Mouse (Mus musculus): ENCODE results near the gene Stk32c.

Stk32c gene

GRCm38 (mm10) chr7:139093781-139094180 lies 119.3 kb downstream of the Stk32c start:
- CTCF ChIA-PET = no interaction called here

- CTCF ChIA-PET = no interaction called here
Measured at GRCm38 (mm10) chr7:139093124-139093523, 120.0 kb downstream of the Stk32c start.

DNA sequence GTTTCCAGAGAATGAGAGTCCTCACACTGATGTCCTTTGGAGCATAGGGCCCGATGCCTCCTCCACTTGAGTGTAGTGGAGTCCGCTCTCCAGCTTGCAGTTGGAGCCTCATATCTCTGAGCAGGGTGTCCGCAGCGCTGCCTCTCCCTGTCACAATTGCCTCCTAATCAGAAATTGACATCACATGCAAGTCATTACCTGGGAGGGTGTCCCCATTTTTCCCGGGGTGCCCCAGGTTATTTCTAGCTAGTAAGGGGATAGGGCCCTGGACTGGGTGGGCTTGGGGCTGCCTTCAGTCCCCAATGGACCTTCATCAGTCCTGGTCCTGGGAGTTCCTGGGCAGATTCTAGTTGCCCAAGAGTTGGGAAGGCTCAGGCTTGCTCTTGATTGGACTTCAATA lies 120.4 kb downstream of the Stk32c start:
- CTCF ChIA-PET = no interaction called here

GRCm38 (mm10) chr7:139091681-139092080 lies 121.4 kb downstream of the Stk32c start:
- CTCF ChIA-PET = no interaction called here

DNA sequence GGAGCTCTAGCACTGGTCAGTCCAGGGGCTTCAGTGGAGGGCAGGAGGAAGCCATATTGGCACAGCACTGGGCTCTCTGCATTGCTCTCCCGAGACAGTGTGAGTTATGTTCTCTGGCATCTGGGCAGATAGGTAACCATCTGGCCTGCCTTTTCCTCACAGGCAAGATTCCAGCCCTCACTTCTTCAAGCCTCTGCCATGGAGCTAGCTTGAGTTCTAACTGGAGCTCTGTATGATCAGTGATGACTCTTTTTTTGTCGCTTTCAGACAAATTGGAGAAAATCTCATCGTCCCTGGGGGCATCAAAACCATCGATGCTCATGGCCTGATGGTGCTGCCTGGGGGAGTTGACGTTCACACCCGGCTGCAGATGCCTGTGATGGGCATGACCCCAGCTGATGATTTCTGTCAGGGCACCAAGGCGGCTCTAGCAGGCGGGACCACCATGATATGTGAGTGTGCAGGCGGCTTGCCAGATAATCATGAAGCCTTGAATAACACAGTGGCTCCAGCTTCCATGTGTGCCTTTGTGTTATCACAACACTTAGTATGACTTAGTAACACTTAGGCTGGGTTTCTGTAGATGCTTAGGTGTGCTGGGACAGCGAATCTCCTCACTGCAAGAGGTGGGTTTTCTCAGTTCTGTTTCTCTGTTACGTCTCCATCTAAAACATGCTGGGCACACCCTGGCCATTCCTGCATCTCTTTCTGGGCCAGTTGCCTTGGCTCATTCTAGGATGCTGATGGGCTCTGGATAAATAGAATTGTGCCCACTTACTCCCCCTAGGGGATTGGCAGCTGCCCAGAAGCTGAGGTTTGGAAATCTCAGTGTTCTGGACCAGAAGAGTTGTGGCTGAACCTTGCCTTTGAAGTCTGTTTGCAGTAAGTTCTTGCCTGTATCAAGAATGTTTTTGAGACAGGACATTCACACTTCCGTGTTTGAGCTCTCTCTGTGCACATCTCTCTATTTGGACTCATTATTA lies 122.9 kb downstream of the Stk32c start:
- CTCF ChIA-PET = no interaction called here

GRCm38 (mm10) chr7:139087801-139088200 lies 125.3 kb downstream of the Stk32c start:
- CTCF ChIA-PET = no interaction called here

DNA sequence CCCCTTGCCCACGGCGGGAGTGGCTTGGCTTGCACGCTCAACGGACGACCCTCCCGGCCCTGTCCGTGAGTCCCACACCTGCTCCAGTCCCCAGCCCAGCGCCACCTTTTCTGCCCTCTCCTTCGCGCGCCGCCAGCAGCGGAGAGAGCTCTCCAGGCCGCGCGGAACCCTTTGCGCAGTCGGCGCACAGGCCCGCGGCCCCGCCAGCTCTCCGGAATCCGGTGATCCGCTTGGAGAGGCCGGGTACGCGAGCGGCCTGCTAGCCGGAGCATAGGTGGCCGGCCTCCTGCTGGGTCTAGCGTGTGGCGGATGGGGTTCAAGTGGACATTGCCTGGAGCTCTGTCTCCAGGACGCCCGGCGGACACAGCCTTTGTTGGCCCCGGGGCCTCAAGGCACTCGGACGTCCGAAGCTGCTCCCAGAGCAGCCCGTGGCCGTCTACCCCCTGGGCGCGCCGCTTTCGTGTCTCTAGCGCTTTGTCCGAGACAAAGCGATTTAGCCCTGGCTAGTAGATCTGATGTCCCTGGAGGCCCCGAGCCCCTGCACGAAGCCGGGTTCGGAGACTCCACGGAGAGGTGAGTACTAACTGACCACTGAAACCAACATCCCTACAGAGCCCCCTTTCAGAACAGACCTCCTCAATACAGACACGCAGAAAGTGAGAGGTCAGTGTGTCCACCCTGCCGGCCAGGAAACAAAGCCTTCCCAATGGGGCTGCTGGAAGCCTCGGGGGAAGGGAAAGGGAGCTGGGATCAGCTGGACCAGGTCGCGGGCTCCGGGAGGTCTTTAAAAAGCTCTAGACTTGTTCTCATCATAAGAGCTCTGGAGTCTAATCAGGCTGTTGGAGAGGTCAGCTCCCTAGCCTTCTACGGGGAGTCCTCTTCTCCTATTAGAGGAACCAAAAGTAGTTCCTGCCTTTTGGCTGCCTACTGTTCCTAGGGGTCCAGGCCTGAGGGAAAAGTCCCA lies 126.6 kb downstream of the Stk32c start:
- CTCF ChIA-PET = no interaction called here

GRCm38 (mm10) chr7:139085629-139086194 lies 127.4 kb downstream of the Stk32c start, which contains the start of gene Dpysl4:
Dpysl4 (plus strand) TSS chr7:139086001.
- CTCF ChIA-PET = no interaction called here

GRCm38 (mm10) chr7:139084316-139084715 lies 128.8 kb downstream of the Stk32c start:
- CTCF ChIA-PET = no interaction called here

DNA sequence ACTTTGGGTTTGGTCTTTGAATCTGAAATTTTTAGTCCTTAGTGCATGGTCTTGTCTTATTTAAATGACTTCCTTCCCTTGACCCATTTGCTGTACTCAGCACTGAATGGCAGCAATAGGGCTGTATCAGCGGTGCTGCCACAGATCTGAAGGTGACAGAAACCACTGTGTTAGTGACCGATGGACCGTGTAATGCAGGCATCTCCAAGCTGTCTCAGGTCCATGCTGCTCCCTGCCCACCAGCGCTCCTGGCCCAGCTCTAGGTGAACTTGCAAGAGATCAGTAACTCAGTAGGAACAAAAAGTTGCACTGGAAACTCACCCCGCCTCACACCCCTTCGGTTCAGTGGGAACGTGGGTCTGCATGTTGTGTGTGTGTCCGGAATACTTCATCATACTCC lies 130.8 kb downstream of the Stk32c start:
- CTCF ChIA-PET = no interaction called here

GRCm38 (mm10) chr7:139081158-139081557 lies 131.9 kb downstream of the Stk32c start:
- CTCF ChIA-PET = no interaction called here

- CTCF ChIA-PET = no interaction called here
Measured at GRCm38 (mm10) chr7:139080714-139081113, 132.4 kb downstream of the Stk32c start.

DNA sequence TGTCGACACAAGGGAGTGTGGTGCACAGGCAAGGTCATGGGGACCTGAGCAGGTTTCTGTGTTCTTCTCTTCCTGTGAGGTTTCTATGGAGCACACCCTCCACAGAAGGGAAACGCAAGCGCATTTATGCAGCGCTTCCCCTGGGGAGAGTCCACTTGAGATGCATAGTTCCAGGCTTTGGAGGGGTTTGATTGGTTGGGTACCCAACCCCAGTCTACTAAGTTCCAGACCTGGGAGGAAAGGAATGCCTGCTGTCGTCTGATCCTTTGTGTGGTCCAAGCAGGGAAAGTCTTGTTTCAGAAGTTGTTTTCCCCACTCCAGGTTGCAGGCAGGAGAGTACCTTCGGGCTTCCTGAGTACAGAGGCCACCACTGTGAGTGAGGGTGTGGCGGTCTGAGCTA lies 134.0 kb downstream of the Stk32c start:
- CTCF ChIA-PET = no interaction called here

GRCm38 (mm10) chr7:139078181-139078580 lies 134.9 kb downstream of the Stk32c start:
- CTCF ChIA-PET = no interaction called here

DNA sequence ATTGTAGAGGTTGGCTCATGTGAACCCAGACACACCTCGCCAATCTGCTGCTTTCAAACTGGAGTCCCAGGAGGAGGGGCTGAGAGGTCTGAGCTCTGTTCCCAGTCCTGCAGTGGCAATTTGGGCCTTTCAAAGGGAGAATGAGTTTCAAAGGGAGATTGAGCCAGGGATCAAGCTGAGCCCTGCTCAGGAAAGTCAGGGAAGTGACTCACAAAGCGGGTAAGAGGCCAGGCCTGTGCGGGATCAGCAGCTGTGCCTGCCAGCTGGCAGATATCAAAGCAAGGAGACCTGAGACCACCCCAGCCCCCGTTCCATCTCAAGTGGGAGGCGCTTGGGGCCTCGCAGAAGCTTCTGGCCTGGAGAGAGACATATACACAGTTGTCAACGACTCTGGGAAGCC lies 135.8 kb downstream of the Stk32c start:
- CTCF ChIA-PET = no interaction called here

DNA sequence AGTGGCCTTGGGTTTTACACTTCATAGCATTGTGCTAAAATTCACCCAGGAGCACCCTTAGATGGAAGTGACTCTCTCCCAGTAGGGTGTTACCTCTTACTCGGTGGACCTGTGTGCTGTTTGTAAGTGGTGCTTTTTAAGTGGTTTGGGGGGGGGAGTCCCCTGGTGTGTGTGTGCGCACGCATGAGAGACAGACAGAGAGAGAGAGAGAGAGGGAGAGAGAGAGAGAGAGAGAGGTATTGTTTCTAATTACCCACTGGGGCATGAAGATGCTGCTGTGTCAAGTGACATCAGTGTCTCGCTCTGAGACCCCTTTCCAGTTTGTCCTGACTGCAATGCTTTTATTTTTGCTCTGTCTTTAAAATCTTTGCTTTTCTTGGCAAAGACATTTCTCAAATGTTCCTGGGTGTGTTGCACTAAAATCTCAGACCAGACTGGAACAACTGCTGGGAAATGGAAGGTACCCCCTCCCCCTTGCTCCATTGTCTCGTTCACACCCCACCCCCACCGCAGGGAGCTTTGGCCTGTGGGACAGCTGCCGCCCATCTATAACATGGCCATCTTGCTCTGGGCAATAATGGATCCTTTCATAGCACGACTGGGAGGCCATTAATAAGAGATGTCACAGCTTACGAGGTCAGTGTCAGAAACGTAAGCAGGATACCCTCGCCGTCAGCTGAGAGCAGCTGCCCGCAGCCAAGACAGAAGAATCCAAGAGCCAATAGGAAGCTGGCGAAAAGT lies 137.9 kb downstream of the Stk32c start:
- CTCF ChIA-PET = no interaction called here

- CTCF ChIA-PET = no interaction called here
Measured at GRCm38 (mm10) chr7:139074189-139074588, 138.9 kb downstream of the Stk32c start.

DNA sequence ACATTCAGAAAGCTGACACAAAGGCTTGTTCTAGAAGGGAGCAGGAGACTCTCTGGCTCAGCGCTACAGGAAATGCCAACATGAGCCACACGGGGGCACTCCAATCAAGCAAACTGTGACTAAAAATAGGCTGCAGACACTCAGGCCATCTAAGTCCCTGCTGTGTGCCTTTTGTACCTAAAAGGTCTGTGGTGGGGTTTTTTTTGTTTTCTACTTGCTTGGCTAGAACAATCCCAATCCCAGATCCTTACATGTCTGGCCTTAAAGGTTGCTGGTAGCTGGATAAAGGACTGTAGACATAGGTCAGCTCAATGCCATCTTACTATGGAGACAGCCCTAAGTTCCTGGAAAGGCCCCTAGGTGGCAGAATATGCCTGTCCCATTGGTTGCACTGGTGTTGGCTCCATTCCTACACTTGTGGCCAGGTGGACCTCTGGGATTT lies 144.9 kb downstream of the Stk32c start:
- CTCF ChIA-PET = no interaction called here

GRCm38 (mm10) chr7:139063406-139063805 lies 149.7 kb downstream of the Stk32c start:
- CTCF ChIA-PET = no interaction called here
